Mouse (Mus musculus) layer of hippocampus, adult 9-10 months (tissue): Measurements from ENCODE around the gene Stim1.

Experiments used
- DNase-seq: peaks from one replicate; pipeline ENCODE4 v3.0.0; 2022; ENCODE audit warnings: low spot score

Gene Stim1

DNA sequence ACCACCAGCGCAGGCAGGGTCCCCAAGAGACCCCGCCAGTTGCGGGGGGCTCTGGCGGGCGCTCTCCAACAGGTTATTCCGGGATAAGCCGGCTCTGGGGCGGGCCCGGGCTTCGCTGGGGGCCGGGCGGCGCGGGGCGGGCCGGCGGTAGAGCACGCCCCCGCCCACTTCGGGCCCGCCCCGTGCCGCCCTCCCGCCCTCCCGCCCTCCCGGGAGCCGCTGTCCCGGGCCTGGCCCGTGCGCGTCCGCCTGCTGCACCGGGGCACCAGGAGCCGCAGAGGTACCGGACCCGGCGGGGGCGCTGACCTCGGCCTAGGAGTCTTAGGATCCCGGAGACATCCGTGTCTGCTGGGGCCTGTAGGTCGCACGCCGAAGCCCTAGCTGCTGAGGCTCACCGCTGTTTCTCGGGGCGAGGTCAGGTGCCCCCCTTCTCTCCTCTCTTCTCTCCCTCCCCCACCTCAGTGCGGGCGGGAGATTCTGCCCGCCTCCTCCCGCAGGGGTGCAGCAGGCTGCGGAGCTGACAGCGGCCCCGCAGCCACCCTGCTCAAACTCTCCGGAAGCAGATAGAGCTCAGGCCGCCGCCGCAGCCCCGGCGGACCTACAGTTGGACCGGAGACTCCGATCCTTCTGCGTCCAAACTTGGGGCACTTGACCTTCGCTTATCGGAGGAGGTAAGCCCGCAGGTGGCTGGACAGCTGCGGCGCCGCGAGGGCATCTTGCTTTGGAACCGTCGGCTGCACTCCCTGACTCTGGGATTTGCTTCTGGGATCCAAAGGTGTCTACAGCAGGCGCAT lies at the start of gene Stim1:
Gene Stim1 (plus strand): TSS at position 206 of the 794 bp plus-strand sequence.
- no peak for DNase-seq

DNA sequence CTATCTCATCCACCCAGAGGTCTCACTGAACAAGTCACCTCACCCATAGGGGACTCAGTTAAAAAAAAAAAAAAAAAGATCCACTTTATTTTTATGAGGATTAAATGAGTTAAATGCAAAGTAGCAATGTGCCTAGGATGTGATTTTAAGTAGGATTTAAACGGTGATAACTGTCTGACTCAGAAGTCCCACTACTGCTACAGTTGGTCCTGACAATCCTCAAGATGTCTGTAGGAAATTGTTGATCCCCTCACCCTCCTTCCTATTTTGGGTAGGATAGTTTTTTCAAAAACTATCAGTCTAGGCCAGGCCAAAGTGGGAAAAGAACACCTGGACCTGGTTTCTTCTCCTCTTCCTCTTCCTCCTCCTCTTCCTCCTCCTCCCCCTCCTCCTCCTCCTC lies 45.7 kb upstream of the Stim1 start:
- DNase-seq: no peak

DNA sequence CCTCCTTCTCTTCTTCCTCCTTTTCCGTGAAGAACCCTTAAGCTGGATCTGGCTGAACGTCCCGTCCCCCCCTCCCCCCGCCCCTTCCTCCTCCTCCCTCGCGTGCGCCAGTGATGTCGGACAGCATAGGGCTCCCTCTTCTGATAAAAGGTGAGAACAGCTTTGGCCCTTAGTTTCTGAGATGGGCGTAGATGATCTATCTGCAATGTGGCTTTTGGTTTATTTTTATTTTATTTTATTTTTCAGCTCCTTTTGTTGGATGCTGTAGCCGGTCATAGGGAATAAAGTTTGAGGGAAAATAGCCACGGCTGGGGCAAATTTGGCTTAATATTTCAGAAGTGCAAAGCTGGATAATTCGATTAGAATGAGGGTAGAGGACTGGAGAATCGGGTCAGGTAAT lies 45.3 kb upstream of the Stim1 start:
- DNase-seq: no peak

DNA sequence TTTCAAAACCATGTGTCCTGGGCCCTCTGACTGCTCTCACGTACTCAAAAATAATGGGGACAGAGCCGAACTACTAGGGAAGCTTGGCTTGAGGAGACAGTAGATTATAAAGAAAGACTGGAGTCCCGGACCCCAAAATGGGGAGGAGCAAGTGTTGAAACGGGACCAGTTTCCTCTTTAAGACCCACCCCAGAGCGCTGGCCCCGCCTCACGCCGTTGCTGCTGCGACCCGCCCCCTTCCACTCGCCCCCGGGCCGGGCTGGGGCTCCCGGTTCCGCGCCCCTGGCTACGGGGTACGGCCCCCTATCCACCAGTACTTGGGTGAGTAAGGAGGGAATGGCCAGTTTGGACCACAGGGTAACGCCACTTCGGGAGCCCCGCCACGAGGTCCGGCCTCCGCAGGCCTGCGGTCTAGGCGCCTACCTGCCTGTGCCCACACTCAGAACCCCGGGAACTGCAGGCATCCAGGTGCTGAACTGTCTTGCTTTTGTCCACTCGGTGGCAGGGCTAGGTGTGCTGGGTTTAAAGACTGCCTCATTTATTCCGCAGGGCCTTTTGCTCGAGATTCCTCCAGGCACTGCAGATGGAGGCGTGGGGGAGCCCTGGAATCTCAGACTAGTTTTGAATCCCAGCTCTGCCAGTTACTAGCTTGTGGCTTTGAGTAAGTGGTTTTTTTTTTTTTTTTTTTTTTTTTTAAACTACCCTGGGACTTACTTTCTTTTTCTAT lies 44.6 kb upstream of the Stim1 start:
- no peak for DNase-seq

DNA sequence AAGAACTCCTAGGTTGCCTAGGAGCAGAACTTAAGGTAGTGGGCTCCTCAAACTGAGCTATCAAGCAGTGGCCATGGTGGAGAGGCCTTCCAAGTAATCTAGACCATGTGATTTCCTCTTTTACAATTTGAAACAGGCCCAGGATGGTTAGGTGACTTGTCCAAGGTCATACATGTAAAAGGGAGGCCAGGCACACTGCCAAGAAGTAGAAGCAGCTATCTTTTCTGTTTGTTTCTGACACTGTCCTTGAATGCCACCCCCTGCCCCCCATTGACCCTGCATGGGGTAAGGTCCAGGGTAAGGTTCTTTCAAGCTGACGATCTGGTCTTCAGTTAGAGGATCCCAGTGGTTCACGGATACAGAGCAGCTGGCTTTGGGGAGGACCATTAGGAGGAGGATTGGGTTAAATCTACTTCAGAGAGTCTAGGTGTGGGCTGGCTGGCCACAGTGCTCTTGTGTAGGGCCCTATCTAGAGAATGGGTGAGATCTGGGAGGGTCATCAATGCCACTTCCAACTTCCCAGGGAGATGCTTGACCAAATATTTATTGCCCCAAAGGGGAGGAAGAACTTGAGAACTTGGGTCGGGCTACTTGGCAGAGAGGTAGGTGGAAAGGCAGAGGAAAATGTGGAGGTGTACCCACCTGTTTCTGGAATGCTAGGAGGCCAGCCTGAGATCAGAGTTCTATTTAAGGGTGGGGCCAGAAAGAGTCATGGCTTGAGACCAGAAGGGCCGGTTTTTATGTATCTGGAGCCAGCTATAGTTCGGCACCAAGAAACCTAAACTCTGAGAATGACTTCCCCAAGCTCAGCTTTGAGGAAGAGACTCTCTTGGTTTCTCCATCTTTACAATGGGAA lies 43.5 kb upstream of the Stim1 start:
- DNase-seq: no peak

DNA sequence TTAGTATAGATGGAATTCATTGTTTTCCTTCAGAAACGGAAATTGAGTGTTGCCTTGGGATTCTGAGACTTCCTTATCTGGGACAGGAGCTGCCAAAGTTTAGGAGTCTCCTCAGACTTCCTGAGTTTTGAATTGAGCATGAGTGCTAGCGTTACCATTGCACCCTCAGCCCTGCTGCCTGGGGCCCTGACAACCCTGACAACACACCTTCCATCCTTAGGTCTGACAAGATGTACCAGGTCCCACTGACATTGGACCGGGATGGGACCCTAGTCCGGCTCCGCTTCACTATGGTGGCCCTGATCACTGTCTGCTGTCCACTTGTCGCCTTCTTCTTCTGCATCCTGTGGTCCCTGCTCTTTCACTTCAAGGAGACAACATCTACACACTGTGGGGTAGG lies 41.6 kb upstream of the Stim1 start:
- DNase-seq: no peak

DNA sequence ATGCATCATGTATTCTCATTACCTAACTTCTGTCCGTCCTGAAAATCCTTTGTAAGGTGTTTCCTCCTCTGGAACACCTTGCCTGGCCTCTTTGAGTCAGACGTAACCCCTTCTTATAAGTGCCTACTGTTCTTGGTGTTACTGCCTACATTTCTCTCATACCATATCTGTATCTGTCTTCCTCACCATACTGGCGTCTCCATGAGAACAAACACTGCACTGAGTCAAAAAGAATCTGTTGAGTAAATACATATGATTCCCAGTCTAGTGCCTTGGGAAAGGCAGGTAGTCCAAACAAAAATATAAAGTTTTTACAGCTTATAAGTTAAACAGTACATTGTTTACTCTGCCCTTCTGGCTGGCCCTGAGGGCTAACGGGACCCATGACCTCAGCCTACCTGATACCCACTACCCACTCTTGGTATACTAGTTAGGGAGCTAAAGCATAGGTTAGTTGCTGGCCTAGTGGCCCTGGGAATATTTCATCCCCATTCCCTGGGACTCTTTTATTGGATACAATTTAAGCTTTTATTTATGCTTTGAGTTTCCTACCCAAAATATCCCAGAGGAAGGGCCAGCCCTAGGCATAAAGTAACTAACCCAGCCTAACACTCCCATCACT lies 39.4 kb upstream of the Stim1 start:
- no peak for DNase-seq

DNA sequence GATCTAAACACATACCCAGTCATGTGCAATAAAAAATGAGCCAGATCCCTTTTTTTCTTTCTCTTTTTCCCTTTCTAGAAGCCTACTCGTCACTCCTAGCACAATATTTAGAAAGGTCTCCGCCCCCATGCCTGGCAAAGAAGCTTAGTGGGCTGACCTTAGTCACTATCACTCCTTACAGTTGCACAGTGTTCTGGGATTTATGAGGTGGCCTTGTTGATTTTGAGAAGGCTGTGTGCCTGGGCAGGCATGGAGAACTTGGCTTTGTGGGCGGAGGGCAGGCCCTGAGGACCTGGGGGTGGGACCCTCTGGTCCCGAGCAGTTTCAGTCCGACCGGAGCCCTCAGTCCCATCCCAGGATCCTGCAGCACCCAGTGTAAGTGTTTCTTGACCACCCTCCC lies 37.8 kb upstream of the Stim1 start:
- no peak for DNase-seq

DNA sequence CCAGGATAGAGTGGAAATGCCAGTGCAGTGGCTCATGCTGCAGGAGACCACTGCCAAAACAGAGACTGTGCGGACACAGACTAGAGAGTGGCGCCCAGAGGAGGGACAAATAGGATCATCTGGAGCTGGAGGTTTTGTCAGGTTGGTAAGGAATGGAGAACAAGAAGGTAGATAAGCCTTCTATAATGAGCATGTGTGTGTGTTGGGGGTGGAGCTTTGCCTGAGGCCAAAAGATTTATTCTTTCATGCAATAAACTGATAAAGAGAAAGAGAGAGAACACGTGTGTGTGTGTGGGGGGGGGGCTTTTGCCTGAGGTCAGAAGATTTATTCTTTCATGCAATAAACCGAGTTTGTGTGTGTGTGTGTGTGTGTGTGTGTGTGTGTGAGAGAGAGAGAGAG lies 34.5 kb upstream of the Stim1 start:
- DNase-seq: no peak

DNA sequence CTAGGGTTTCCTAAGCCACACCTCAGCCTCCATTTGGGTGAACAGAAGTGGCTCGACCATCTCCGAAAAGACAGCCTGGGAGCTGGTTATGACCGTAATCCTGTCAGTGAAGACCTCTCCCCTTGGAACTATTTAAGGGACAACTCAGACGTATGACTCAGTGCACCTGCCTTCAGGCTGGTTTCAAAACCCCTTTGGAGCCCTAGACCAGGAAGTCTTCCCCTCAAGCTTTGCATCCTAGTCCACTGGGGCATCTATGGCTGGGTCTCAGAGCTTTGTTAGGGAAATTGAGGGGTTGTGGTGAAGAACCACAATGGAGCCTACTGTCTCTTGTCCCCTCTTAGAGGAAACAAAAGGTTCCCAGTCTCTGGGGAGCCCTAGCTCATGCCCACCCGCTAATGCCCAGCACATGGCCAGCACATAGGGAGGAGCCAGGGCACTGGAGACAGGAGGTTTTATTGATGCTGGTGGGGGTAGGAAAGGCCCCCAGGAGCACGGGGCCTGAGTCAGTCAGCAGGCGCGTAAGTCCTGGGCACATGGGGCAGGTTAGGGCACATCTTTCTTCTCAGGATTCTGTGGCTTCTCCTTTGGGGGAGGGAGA lies 28.8 kb upstream of the Stim1 start:
- no peak for DNase-seq

DNA sequence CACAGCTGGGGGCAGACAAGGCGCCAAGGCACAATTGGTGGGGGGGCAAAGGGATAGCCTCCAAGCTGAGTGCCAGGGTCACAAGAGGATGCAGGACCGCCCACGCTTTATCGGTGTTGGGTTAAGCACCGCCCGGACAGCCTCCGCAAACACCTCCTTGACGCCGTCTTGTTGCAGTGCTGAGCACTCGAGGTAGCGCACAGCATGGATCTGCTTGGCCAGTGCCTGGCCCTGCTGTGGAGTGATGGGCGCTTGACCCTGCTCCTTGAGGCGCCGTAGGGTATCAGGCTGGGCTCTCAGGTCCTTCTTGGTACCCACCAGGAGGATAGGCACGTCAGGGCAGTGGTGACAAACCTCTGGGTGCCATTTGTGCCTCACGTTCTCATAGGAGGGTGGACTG lies 28.0 kb upstream of the Stim1 start:
- no peak for DNase-seq

DNA sequence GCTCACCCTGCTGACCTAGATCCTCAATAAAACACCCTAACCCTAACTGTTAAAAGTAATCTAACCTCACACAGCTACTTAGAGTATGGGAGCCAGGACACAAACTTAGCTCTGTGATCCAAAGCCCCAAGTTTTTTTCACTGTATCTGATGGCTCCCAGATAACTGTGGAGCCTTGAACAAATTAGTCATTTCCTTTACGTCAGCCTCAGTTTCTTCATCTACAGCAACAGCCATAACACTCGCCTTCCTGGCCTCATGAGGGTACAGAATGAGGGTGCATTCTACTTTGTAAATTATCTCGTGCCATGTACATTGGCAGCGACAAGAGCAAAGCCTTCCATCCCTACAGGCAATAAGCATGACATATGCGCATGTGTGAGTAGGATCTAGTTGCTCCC lies 25.2 kb upstream of the Stim1 start:
- DNase-seq: no peak

DNA sequence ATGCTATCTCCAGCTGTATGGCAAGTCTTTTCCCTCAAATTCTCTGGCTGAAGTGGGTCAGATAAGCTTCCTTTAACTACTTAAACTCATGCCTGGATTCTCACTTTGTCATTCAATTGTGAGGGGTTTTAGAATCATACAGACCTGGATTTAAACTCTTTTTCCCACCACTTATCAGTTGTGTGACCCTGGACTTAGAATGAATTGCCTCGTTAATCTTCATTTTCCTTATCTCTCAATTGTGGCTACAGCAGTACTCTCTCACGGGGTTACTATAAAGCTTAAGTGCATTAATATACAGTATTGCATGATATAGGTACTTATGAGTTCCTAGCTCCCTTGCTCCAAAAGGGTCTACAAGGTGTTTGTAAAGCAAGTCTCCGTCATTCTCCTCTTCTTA lies 24.7 kb upstream of the Stim1 start:
- DNase-seq: no peak

DNA sequence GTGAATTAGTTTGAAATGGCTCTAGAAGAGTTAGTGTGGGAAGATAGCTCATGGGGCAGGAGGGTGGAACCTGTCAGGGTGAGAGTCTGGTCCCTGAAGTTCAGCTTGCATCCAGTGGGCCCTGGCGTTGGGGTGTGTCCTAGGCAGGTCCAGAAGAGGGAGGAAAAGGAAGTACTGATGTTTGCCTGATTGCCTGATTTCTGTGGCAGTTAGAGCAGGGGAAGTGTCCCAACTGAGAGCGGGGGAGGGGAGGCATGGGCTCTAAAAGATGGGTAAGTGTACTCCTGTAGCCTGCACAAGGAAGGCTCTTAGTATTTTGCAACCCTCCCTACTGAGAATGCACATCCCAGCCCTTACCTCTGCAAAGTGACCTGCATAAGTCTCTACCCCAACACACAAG lies 23.7 kb upstream of the Stim1 start:
- DNase-seq: no peak

DNA sequence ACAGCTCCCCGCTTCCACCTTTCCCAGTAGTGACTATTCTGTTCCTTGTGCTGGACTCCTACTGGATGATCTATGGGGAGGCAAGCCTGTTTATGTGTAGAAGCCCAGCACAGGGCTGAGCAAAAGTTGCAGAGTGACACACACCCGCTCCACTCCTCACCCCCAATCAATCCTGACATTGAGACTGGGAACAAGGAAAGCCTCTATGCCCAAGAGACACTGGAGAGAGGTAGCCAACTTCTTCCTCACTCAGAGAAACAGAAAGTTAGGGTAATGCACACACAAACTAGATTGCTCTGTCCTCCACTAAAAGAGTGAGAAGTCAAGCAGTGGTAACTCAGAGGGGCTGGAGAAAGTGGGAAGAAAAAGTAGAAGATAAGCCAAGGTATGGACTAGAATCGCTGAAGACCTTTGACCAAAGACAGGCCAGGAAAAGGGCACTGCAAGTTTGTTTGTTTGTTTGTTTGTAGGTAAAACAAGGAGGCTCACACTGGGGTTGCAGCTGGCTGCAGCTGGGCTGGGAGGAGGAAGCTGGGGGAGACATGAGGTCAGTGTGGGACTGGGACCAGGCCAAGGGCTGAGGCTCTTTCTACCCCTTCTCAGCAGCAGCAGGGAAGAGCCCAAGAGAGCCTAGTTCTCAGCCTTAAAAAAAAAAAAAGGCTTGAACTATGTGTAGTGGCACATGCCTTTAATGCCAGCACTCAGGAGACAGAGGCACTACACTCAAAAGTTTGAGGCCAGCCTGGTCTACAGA lies 22.6 kb upstream of the Stim1 start:
- no peak for DNase-seq

DNA sequence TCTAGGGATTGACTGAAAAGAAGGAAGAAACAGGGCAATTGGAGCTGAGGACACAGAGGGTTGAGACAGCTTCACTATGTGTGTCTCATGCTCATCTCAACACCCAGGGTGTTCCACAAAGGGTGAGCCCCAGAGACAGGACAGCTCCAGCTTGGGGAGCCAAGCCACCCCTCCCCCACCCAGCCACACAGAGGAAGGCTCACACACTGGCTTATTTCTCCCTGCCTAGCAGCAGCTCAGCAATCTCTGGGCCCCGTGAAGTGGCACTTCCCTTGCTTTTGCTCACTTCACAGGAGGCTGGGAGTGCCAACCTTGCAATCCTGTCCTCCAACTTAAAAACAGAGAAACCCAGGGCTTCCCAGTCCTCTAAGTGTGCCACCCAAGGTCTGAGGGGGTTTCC lies 21.8 kb upstream of the Stim1 start:
- DNase-seq: no peak

DNA sequence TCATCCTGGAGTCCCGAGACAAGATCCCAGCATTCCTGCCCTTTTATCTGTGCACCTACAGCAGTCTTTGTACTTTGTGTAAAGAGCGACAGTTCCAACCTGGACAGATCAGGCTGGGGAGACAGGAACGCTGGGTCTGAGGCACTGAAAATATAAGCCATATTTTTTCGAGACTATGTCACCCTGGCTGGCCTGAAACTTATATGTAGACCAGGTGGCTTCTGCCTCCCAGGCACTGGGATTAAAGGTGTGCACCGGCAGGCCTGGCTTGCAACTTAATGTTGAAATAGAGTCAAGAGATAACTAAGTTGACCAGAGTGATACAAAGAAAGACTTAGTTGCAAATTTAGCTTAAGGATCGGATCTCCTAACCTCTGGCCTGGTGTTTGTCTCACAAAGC lies 21.3 kb upstream of the Stim1 start:
- no peak for DNase-seq

DNA sequence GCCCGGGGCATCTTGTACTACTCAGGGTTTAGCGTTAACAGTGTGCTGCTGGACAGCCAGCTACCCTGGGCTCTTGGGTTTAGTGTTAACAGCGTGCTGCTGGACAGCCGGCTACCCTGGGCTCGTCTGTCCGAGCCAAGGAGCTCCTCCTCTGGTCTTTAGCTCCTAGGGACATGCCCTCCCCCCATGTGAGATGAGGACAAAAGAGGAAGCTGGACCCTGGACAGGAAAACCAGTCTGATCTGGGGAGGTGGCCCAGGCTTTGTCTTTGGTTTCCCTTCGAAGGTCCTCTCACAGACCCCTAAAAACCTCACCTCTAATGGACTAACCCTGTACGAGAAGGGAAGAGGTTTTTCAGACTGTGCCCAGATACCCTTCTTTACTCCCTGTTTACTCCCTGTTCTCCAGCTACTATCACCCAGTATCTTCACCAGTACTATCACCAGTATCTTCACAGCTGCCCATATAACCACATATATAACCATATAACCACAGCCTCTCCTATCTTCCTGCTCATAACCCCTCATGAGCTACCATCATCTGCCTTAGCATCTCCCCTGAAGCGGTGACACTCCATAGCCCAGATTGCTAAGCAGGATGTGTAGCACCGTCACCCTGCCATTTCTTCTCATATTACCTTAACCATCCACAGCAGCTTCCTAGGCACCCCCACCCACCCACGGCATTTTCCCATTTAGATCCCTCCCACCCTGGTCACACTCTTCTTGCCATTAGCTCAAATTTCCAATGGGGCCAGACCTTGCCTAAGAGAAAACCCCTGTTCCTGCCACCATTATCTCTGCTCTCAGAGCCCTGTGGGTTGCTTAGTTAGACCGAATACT lies 20.4 kb upstream of the Stim1 start:
- DNase-seq: no peak

DNA sequence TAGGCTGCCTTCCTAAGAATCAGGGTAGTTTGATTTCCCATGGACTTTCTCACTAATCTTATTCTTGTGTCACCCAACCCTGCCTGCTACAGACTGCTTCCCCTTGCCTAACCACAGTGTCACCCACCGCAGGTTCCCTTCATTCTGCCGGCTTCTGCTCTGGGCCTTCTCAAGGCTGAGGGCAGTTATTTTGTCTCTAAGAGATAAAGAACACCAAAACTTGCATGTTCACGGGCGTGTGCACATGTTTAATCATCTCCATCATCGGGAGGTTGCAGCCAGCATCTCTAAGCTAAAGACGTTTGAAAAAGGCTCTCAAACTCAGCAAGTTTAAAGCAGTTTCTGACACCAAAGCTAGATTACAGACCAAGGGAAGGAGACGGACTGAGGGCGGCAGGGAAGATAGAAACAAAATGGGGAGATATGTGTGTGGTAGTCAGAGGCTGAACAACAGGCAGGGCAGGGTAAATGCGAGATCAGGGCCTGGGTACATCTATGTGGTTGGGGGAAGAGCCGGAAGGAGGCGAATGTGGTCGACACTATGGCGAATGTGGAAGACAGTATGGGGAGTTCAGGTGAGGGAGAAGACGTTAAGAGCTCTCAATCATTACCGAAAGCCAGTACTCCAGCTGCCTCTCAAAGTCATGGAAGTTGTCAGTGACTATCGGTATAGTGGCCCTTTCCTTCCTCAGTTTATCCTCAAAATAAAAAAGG lies 18.8 kb upstream of the Stim1 start:
- DNase-seq: no peak

DNA sequence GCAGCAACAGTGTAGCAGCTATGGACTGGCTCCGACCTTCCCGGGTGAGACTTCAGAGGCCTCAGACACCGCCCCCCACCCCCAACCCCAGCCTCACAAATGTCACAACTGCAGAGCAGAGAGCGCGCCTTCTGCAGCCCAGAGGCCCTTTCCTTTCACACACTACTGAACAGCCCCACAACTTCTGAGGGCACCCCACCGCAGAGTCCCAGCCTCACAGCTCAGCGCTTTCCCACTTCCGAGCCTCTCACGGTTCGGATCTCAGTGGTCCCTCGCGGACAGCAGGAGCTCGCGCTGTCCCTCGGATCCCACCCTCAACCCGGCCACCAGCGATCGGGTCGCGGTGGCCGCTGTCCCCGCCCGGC lies 18.1 kb upstream of the Stim1 start:
- no peak for DNase-seq
